Mouse (Mus musculus) brain, embryonic 14.5 days (tissue): ENCODE data around the gene Mybph. TPM values are rescaled to one million over a fixed set of nuclear protein-coding genes. Genes with fewer than 3 reads are reported as not detected.

Experiments used
- DNase-seq: peaks from one replicate; pipeline ENCODE4 v3.0.0-alpha.2; 2011; ENCODE audit warnings: low read depth
- CTCF ChIP-seq: fragments of 200-500 bp; IDR thresholded peaks from 2 replicates; pipeline ENCODE4 v1.5.1; 2012; ENCODE audit warnings: inconsistent platforms, mild to moderate bottlenecking, moderate library complexity, borderline replicate concordance; ENCODE audit not compliant: insufficient read depth, insufficient read length; ENCODE audit errors: extremely low read depth
- POLR2A ChIP-seq: fragments of 200-500 bp; IDR thresholded peaks from 2 replicates; pipeline ENCODE4 v1.6.1; 2012; ENCODE audit warnings: mild to moderate bottlenecking, inconsistent platforms, borderline replicate concordance; ENCODE audit not compliant: poor library complexity, insufficient read depth, insufficient read length, severe bottlenecking; ENCODE audit errors: extremely low read depth
- polyA plus RNA-seq: library from polyadenylated mRNA; depleted of rRNA; stranded (reverse); fragments of >200 nt; gene quantifications from 2 replicates; pipeline ENCODE4 v1.2.3, GENCODE M21; 2012; rRNA removed

Mybph gene
- polyA plus RNA-seq, 1 experiment, result 0.98 TPM

GRCm38 (mm10) chr1:134240701-134241100 is 47.5 kb downstream of the Mybph start:
- TF ChIP-seq POLR2A (no peak), CTCF (no peak)
- DNase-seq, result no peak

DNA sequence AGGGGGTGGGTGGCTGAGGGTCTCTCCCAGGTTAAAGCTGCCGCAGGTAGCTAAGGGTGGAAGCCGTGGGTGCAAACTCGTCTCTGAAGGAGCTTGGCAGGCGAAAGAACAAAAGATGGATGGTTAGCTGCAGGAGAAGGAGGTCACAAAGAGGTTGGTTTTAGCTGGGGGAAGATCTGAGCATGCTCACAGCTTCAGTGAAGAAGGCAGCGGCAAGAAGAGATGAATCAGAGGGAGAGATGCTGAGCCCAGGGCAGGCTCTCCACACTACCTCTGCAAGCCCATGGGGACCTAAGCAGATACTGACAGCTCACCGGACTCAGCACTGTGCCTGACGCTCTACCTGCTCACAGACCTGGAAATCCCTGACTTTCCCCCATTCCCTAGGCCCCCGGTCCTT is 48.0 kb downstream of the Mybph start:
- TF ChIP-seq CTCF, result no peak
- no peak for TF ChIP-seq POLR2A

GRCm38 (mm10) chr1:134242286-134242685 is 49.0 kb downstream of the Mybph start:
- TF ChIP-seq POLR2A, result no peak
- no peak for TF ChIP-seq CTCF
- DNase-seq, result no peak

More for the DNA sequence above, 48.0 kb downstream of the Mybph start:
- DNase-seq, result no peak

GRCm38 (mm10) chr1:134243505-134243904 is 50.3 kb downstream of the Mybph start:
- DNase-seq, result no peak
- no peak for TF ChIP-seq CTCF

DNA sequence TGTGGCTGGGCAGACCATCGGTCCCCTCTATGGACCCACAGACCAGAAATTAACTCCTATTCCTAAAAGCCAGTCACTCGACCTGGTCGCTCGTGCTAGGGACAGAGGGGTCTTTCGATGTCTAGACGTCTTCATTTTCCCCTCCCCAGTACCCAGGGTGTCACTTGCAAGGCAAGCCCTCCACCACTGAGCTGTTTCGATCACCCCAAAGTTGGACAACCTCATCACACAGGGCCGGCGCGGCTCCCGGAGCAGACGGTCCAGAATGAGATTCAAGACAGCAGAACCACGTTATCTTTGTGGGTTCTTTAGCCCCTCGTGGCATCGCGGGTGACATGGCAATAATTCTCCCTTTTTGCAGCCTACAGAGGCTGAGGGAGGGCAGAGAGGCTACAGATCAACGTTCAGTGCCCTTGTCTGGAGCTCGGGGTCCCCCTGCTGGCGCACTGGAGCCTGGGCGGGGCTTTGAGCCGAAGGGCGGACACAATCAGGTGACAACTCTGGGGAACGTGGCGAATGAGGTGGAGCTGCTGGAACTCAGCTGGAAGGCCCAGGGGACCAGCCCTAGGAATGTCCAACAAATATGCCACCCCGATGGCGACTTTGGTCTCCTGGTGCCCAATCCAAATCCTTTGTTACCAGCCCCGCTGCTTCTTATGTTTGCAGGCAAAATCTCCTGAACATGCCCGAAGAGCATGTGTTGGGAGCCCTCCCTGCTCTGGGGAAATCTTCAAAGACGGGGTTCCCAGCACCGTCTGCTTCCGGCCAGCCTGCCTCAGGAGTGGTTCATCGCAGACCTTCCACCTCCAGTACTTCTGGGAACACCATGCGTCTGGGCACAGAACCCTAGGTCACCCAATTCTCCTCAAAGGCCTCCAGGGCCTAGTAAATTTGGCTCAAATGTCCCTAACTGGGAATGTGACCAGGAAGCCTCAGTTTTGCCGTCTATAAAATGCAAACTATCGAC is 51.0 kb downstream of the Mybph start:
- TF ChIP-seq CTCF (peak; percentile 97), POLR2A (no peak)
- DNase-seq, result peak; percentile 89

DNA sequence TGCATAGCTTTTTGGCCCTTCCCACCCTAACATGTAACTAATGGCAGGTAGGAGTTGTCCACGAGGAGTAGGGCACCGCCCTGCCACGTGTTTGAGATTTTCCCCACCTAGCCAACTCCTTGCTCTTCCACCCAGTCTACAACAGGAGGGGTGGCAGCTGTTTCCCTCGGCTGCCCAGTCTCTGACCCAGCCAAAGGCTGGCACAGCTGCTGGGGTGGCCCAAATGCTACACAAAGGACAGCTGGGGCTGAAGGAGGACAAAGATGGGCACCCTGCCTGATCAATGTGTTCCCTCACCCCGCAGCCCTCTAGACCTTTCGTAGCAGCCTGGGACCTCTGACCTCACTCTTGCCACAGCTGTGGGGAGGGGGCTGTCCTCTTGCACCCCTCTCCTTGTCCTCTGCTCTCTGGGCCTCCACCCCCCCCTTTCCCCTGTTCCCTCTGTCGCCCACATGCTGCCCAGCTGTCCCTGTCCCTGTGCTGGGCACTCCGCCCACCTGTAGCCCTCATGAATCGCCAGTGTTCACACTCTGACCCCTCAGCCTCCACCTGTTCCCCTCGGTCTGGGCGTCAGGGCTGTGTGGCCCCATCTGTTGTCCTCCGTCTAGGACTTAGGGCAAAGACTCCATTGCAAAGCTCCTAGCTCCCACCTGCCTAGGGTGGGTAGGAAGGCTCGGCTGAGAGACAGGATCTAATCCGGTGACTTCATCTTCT is 51.9 kb downstream of the Mybph start:
- TF ChIP-seq POLR2A (no peak), CTCF (no peak)
- DNase-seq, result no peak

- TF ChIP-seq POLR2A, result no peak
- no peak for TF ChIP-seq CTCF
- DNase-seq, result peak; percentile 38
Measured at GRCm38 (mm10) chr1:134246590-134246989, 53.3 kb downstream of the Mybph start.

DNA sequence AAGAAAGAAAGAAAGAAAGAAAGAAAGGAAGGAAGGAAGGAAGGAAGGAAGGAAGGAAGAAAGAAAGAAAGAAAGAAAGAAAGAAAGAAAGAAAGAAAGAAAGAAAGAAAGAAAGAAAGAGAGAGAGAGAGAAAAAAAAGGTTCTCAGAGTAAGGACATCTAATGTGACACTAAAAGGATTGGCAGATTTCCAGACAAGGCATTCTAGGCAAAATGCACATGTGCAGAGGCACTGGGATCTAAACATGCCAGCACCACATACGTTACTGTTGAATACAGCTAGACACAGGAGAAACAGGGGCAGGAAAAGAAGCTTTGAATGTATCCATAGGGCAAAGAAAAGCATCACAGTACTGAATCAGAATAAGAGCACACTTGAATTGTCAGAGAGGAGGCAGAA is 56.4 kb downstream of the Mybph start:
- DNase-seq, result peak; percentile 52

Other genes starting within 250 kb of the Mybph start
- gene Fmod, start 156.2 kb upstream of the Mybph start, polyA plus RNA-seq, result 2.8 and 7.4 TPM in 2 replicates
- gene Btg2, start 114.3 kb upstream of the Mybph start, polyA plus RNA-seq, result 31.8 and 58.3 TPM in 2 replicates
- gene Chit1, start 82.2 kb upstream of the Mybph start, polyA plus RNA-seq, result 0.09 and 0.11 TPM in 2 replicates
- 2.0 and 2.6 TPM in 2 replicates for gene Chil1, start 11.3 kb upstream of the Mybph start, polyA plus RNA-seq
- gene Adora1, start 42.0 kb downstream of the Mybph start, polyA plus RNA-seq, result 12.9 and 15.2 TPM in 2 replicates
- gene Myog, start 96.5 kb downstream of the Mybph start, polyA plus RNA-seq, result 1.3 and 2.6 TPM in 2 replicates
- gene Ppfia4, start 139.5 kb downstream of the Mybph start, polyA plus RNA-seq, result 23.6 and 31.3 TPM in 2 replicates
- gene Tmem183a, start 168.5 kb downstream of the Mybph start, polyA plus RNA-seq, result 111 and 116 TPM in 2 replicates
- not detected in 2 replicates for gene 4933406M09Rik, start 192.5 kb downstream of the Mybph start, polyA plus RNA-seq
- 11.7 and 13.6 TPM in 2 replicates for gene Cyb5r1, start 212.1 kb downstream of the Mybph start, polyA plus RNA-seq
- 49.7 and 61.1 TPM in 2 replicates for gene Adipor1, start 221.9 kb downstream of the Mybph start, polyA plus RNA-seq